Mouse (Mus musculus) midbrain, postnatal 0 days (tissue): ENCODE results near the gene Adcy3. TPM values are rescaled to one million over a fixed set of nuclear protein-coding genes. Genes with fewer than 3 reads are reported as not detected.
A peak's percentile ranks its signal among the peaks of the same experiment; 100 is the strongest.
"Not testable (repeated sequence)": the region's sequence is repeated elsewhere in the genome, so short reads cannot be mapped to it uniquely, and the experiment has no call there.

Source experiments
- ATAC-seq: fragments of 200-750 bp; cut with Nextera tagmentation; 2 replicates; pipeline ENCODE4 v1.8.0; 2017; ENCODE audit warnings: moderate number of reproducible peaks, mild to moderate bottlenecking, moderate TSS enrichment, moderate library complexity; ENCODE audit not compliant: low FRiP score
- DNase-seq: peaks from one replicate; pipeline ENCODE4 v3.0.0-alpha.2; 2015; ENCODE audit warnings: low spot score
- H3K27ac ChIP-seq: fragments of 300-500 bp; sonication (generic); 2 replicates; pipeline ENCODE4 v1.5.1; 2014; ENCODE audit warnings: low read depth, mild to moderate bottlenecking, low read length, mixed read lengths
- H3K27me3 ChIP-seq: fragments of 300-500 bp; sonication (generic); 2 replicates; pipeline ENCODE4 v1.6.1; 2014; ENCODE audit warnings: low read length, control low read depth, mixed read lengths; ENCODE audit not compliant: insufficient read depth
- H3K36me3 ChIP-seq: fragments of 300-500 bp; sonication (generic); 2 replicates; pipeline ENCODE4 v1.6.1; 2014; ENCODE audit warnings: low read length, control low read depth, mixed read lengths; ENCODE audit not compliant: insufficient read depth
- H3K4me1 ChIP-seq: fragments of 300-500 bp; sonication (generic); 2 replicates; pipeline ENCODE4 v1.6.1; 2014; ENCODE audit warnings: mild to moderate bottlenecking, control low read depth, antibody characterized with exemption, low read length, mixed read lengths; ENCODE audit not compliant: insufficient read depth
- H3K4me2 ChIP-seq: fragments of 300-500 bp; sonication (generic); 2 replicates; pipeline ENCODE4 v1.6.1; 2014; ENCODE audit warnings: low read depth, mild to moderate bottlenecking, low read length, mixed read lengths; ENCODE audit not compliant: poor library complexity, severe bottlenecking
- H3K4me3 ChIP-seq: fragments of 300-500 bp; sonication (generic); 2 replicates; pipeline ENCODE4 v1.5.1; 2014; ENCODE audit warnings: low read depth, mild to moderate bottlenecking, low read length, moderate library complexity
- H3K9ac ChIP-seq: fragments of 300-500 bp; sonication (generic); replicated peaks from 2 replicates; pipeline ENCODE4 v1.6.1; 2014; ENCODE audit warnings: mild to moderate bottlenecking, low read length, moderate library complexity, mixed read lengths; ENCODE audit not compliant: poor library complexity, severe bottlenecking
- H3K9me3 ChIP-seq: fragments of 300-500 bp; sonication (generic); 2 replicates; pipeline ENCODE4 v1.6.1; 2016; ENCODE audit warnings: low read length, control low read depth
- CTCF ChIP-seq: IDR thresholded peaks from 2 replicates; pipeline ENCODE4 v1.5.1; 2016; ENCODE audit warnings: antibody characterized with exemption, mild to moderate bottlenecking
- WGBS: fragments of 180-500 bp; shearing (Covaris S2); extraction: QIAGEN DNeasy Blood & Tissue Kit; methylation state at CpG from one replicate; pipeline ENCODE4 v1.1.7; 2014; 5-methylcytosine and 5-hydroxymethylcytosine counted together
- polyA plus RNA-seq: library from polyadenylated mRNA; unstranded; fragments of >200 nt; fragmentation: Nextera tagmentation; extraction: Ambion mirVana; gene quantifications from 2 replicates; pipeline ENCODE4 v1.2.1, GENCODE M21; 2015
- total RNA-seq: library from RNA; depleted of rRNA; stranded (reverse); fragments of >200 nt; gene quantifications from 2 replicates; pipeline ENCODE4 v1.2.3, GENCODE M21; 2014

Adcy3 gene
- total and polyA plus RNA-seq, 2 experiments from 2014 or later, result 12.5 to 38.7 TPM

DNA sequence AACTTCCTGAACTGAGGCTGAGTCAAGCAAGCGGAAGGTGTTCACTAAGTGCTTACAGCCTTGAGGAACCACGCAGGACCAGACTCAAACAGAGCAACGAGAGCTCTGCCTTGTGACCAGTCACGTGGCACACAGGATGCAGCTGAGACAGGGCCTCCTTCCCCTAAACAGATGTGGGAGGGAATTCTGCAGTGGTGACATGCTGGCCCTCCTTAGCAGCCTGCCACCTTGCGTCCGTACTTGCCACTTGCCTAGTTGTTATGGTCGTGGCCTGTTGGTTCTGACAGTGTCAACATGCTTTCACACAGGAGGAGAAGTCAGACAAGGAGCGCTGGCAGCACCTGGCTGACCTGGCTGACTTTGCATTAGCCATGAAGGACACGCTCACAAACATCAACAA, 78.3 kb downstream of the Adcy3 start:
- Histone ChIP-seq H3K4me1 (no peaks in the 10 kb centered on the region), H3K4me2 (no peak overlapping the region), H3K27ac (no peak overlapping the region), H3K4me3 (no peak overlapping the region), H3K9ac (no peak overlapping the region), H3K9me3 (no peaks in the 10 kb centered on the region), H3K27me3 (no peaks in the 10 kb centered on the region), H3K36me3 (peaks cover 72% of the 10 kb centered on the region)
- TF ChIP-seq CTCF, result no peak
- DNase-seq (no peak), ATAC-seq (no peak)
- WGBS, result 87% methylated on average over 9 of the region's 9 CpGs

DNA sequence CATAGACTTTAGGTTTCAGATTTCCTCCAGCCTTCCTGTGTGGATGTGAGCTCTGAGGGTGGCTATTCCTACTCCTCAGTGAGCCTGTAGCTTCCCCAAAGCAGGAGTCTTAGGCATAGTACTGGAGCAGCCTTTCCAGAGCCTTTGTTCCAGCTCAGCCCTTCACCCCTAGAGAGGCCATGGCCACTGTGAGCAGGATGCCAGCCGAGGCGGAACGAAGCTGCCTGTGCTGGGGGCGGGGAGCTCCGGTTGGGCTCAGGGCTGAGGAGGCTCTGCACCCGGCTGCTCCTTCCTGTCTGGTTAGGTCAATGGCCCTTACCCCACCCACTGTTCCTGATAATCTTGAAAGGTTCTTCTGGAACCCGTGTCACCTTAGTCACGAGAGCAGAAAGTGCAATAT, 80.0 kb downstream of the Adcy3 start:
- ATAC-seq, result no peak
- H3K27ac ChIP-seq, result no peak overlapping the region
- DNase-seq, result no peak
- H3K4me3 ChIP-seq, result no peak overlapping the region
- no peak overlapping the region for H3K4me2 ChIP-seq
- H3K27me3 ChIP-seq, result no peaks in the 10 kb centered on the region
- H3K9ac ChIP-seq, result no peak overlapping the region
- no peaks in the 10 kb centered on the region for H3K4me1 ChIP-seq
- no peaks in the 10 kb centered on the region for H3K9me3 ChIP-seq
- peaks cover 62% of the 10 kb centered on the region for H3K36me3 ChIP-seq
- TF ChIP-seq CTCF, result no peak
- WGBS, result 52% methylated on average over 8 of the region's 8 CpGs

DNA sequence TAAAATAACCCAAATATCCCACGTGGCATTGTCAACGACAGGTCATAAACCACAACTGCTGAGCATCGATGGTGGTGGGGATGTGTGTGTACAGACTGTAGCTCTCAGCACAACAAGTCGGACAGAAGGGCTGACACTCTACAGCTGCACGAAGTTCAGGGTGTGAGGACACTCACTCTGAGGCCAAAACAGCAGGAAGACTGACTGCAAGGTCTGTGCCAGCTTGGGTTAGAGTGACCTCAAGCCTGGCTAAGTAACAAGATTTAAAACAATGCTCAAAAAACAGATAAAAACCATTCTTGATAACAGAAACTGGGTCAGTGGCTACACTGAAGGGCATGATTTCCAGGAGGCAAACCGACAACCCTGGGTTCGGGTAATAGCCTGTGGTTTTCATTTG, 97.3 kb downstream of the Adcy3 start:
- no peak overlapping the region for H3K4me3 ChIP-seq
- ATAC-seq (no peak), DNase-seq (no peak)
- no peaks in the 10 kb centered on the region for H3K9me3 ChIP-seq
- no peaks in the 10 kb centered on the region for H3K27me3 ChIP-seq
- H3K9ac ChIP-seq, result no peak overlapping the region
- H3K36me3 ChIP-seq, result 0 out of 2 replicates have a peak, but pooled peaks cover 4% of the 10 kb centered on the region
- TF ChIP-seq CTCF, result no peak
- no peaks in the 10 kb centered on the region for H3K4me1 ChIP-seq
- H3K4me2 ChIP-seq, result no peak overlapping the region
- H3K27ac ChIP-seq, result no peak overlapping the region
- whole genome bisulfite sequencing, result 95% methylated on average over 7 of the region's 7 CpGs

DNA sequence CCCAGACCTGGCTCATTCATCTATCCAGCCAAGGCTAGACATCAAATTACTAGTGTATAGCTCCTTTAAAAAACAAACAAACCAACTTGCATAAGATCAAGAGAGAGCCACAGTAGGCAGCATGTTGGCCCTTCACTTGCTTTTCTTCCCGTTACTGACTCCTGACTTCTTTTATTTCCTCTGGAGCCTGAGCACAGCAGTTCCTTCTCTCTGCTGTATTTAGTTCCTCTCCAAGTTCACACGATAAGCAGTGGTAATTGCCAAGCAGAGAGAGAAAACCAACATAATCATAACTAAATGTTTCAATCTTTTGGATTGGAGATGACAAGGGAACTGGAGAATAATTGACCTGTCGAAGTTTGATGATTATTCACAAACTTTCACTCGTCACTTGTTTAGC, 99.9 kb downstream of the Adcy3 start:
- no peak for ATAC-seq
- peaks cover 8% of the 10 kb centered on the region; the same call in 1 of the 2 replicates for H3K36me3 ChIP-seq
- H3K27ac ChIP-seq, result no peak overlapping the region
- no peaks in the 10 kb centered on the region for H3K27me3 ChIP-seq
- H3K4me2 ChIP-seq, result 0 out of 2 replicates have a peak overlapping the region, but pooled peaks have one; percentile 3
- no peak overlapping the region for H3K9ac ChIP-seq
- no peaks in the 10 kb centered on the region for H3K9me3 ChIP-seq
- DNase-seq, result no peak
- no peak overlapping the region for H3K4me3 ChIP-seq
- H3K4me1 ChIP-seq, result no peaks in the 10 kb centered on the region
- WGBS, result 51% methylated on average over 4 of the region's 4 CpGs
- no peak for TF ChIP-seq CTCF

- H3K27ac ChIP-seq, result peak within 1 kb of the TSS; percentile 96
- under 1% methylated on average over 50 of the region's 50 CpGs for WGBS
- ATAC-seq, result peak; percentile 98
Measured at GRCm38 (mm10) chr12:4233572-4234508, 100.9 kb downstream of the Adcy3 start, which contains the start of the genes Ptrhd1 and Cenpo. Ptrhd1 (plus strand) TSS chr12:4234027. Cenpo (minus strand) TSS chr12:4234294.

GRCm38 (mm10) chr12:4237481-4237880, 104.6 kb downstream of the Adcy3 start:
- Histone ChIP-seq H3K4me2 (no peak overlapping the region), H3K4me1 (no peaks in the 10 kb centered on the region), H3K9ac (no peak overlapping the region), H3K27me3 (no peaks in the 10 kb centered on the region), H3K9me3 (no peaks in the 10 kb centered on the region), H3K4me3 (no peak overlapping the region), H3K27ac (no peak overlapping the region), H3K36me3 (peaks cover 7% of the 10 kb centered on the region; the same call in 1 of the 2 replicates)
- DNase-seq (no peak), ATAC-seq (no peak)
- 94% methylated on average over 15 of the region's 15 CpGs for WGBS
- TF ChIP-seq CTCF, result no peak

More at GRCm38 (mm10) chr12:4233572-4234508, 100.9 kb downstream of the Adcy3 start, which contains the start of the genes Ptrhd1 and Cenpo:
- no peaks in the 10 kb centered on the region for H3K27me3 ChIP-seq
- TF ChIP-seq CTCF, result no peak
- peak within 1 kb of the TSS; percentile 55 for H3K4me3 ChIP-seq
- peak within 1 kb of the TSS; percentile 64 for H3K4me2 ChIP-seq
- H3K9ac ChIP-seq, result peak within 1 kb of the TSS; percentile 74
- H3K9me3 ChIP-seq, result no peaks in the 10 kb centered on the region
- no peaks in the 10 kb centered on the region for H3K4me1 ChIP-seq
- peak; percentile 98 for DNase-seq
- peaks cover 11% of the 10 kb centered on the region; the same call in 1 of the 2 replicates for H3K36me3 ChIP-seq

DNA sequence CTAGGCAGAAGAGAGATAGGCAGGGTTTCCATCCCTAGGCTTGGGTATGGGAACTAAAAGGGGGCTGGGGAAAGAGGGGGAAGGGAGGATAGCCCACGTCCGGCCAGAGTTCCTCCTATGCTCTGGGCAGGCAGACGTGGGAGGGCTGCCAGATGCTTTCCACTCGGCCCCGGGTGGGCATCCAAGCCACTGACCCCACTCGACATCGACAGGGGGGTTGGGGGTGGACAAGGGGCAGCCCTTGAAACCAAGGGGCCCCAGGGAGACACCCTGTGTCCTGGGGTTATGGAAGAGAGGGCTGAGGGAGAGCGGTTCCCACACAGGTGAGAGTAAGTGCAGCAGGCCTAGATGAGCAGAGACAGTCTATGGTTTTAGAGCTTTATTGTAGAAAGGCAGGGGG, 107.4 kb downstream of the Adcy3 start:
- not testable (repeated sequence) for H3K27ac ChIP-seq, H3K4me3 ChIP-seq, H3K4me1 ChIP-seq, H3K27me3 ChIP-seq, H3K36me3 ChIP-seq, H3K4me2 ChIP-seq, H3K9me3 ChIP-seq, H3K9ac ChIP-seq, DNase-seq, ATAC-seq
- 79% methylated on average over 8 of the region's 8 CpGs for WGBS
